Mouse (Mus musculus) G1E-ER4 (cell line): ENCODE data around the gene Cfap44. TPM values are rescaled to one million over a fixed set of nuclear protein-coding genes. Genes with fewer than 3 reads are reported as not detected.
A peak's percentile ranks its signal among the peaks of the same experiment; 100 is the strongest.

Source experiments
- GATA1 ChIP-seq: IDR thresholded peaks from one replicate; pipeline ENCODE4 v1.8.0; 2012; ENCODE audit warnings: low read length, inconsistent platforms
- polyA plus RNA-seq: library from polyadenylated mRNA; stranded (reverse); fragments of >175 nt; gene quantifications from 2 replicates; pipeline ENCODE4 v1.2.3, GENCODE M21; 2012

Gene Cfap44
- not detected in 2 replicates for polyA plus RNA-seq

- TF ChIP-seq GATA1: no peak
These were observed at the start of gene Cfap44 for GRCm38 (mm10) chr16:44394577-44395243. Cfap44 (plus strand) TSS chr16:44394796.

DNA sequence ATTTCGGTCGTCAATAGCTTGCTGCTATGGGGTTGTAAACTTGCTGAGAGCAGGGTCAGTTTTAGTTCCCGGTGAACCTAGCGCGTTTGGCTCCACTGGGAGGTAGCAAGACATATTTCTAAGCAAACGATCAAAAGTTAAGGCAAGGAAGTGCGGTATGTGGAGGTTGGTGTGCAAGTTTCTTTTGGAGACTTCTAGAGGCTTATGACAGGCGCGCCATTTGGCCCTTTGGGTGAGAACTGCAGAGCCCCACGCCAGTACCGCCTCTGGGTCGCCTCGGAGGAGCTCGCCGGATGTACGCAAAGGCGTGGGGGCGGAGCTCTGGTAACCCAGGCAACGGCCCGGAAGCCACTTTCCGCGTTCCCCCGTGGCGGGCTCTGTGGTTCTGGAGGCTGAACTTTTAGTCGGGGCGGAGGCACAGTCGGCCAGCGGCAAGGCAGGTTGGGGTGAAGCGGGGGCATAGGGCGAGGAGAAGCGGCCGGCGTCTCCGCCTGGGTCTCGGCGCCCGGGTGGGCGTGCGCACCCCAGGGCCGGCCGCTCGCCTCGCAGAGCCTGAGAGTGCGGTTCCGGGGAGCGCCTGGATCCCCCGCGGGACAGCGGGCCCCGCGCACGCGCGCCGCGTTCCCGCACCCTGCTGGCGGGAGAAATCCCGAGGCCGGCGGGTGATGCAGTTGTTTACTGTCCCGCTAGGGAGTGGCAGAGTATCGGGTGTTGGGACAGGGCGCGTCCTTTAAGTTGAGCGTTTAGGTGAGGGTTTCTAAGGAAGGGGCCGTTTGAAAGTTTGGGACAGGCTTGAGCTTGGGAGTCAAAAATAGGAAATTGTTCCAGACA lies 47.3 kb upstream of the Cfap44 start, which contains the start of gene Spice1:
Spice1 (plus strand) TSS at position 51 of the 831 bp plus-strand sequence.
- no peak for TF ChIP-seq GATA1

GRCm38 (mm10) chr16:44349801-44350397 lies 44.7 kb upstream of the Cfap44 start:
- TF ChIP-seq GATA1: no peak

- TF ChIP-seq GATA1: no peak
These were observed 38.3 kb upstream of the Cfap44 start for GRCm38 (mm10) chr16:44356291-44356690.

DNA sequence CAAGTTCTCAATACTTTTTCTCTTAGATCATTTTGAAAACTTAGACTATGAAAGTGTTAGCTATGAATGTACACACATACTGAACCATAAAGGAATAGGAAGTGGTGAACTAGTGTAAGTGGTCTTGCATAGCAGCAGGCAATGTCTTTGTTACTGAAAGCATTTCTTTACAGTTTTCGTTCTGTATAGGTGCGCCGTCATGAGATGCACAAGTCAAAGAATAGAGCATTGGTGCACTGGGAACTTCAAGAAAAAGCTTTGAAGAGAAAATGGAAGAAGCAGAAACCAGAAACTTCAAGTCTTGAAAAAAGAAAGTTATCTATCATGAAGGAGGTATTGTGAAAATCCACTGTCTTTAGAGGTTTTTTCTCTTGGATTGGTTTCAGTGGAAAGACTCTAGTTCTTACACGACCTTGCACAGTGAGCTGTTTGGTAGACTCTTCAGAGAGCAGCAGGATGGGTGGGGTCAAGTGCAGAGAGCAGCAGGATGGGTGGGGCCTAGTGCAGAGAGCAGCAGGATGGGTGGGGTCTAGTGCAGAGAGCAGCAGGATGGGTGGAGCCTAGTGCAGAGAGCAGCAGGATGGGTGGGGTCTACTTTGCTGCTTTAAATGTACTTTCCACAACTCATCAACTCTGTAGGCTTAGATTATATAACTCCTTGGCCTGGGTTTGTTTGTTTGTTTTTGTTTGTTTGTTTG lies 36.9 kb upstream of the Cfap44 start:
- TF ChIP-seq GATA1: no peak

DNA sequence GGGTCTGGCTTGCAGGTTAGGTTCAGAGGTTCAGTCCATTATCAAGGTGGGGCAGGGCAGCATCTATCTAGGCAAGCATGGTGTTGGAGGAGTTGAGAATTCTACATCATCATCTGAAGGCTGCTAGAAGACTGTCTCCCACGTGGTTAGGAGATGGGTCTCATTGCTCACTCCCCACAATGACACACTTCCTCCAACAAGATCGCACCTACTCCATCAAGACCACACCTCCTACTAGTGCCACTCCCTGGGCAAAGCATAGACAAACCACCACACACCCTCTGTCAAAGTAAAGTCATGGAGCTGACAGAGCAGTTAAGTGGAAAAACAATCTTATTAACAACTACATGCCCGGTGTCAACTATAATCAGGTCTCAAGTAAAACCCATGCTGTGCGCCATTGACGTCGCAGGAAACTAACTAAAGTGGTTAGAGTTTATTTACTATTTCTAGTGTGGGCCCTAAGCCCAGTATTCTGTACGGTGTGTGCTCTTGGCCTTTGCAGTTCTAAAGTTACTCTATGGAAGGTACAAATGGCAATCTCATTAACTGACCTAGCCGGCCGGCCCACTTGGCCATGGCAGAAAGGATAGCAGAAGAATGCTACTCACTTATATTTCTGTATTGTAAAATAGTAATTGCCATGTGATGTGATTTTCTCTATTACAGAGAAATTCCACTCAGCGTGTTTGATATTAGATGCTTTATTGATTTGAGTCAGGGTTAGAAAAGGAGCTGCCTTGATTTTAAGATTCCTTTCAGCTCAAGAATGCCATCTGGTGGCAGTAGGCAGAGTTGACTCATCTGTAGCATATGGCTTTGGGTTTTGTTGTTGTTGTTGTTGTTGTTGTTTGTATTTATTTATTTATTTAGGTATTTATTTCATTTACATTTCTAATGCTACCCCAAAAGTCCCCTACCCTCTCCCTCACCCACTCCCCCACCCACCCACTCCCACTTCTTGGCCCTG lies 32.4 kb upstream of the Cfap44 start:
- no peak for TF ChIP-seq GATA1

- peak; percentile 23 for TF ChIP-seq GATA1
These were observed 29.1 kb upstream of the Cfap44 start for GRCm38 (mm10) chr16:44365522-44365921.

- TF ChIP-seq GATA1: peak; percentile 23
These were observed 19.1 kb upstream of the Cfap44 start for GRCm38 (mm10) chr16:44375459-44375858.

DNA sequence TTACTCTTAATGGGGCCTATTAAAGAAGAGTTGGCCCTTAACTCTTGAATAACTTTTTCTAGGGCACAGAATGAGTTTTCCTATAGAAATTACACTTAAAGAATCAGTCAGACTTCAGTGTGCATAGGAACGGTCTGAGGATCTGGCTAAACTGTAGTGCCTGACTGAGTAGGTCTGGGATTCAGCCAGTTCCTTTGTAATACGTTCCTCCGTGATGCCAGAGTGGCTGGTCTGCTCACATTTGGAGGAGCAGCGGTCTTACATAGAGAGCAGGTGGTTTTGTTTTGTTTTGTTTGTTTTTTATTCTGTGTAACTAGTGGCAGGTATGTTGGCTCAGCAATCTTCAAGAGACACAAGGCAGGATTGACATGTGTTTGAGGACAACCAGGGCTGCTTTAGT lies 14.6 kb upstream of the Cfap44 start:
- no peak for TF ChIP-seq GATA1

DNA sequence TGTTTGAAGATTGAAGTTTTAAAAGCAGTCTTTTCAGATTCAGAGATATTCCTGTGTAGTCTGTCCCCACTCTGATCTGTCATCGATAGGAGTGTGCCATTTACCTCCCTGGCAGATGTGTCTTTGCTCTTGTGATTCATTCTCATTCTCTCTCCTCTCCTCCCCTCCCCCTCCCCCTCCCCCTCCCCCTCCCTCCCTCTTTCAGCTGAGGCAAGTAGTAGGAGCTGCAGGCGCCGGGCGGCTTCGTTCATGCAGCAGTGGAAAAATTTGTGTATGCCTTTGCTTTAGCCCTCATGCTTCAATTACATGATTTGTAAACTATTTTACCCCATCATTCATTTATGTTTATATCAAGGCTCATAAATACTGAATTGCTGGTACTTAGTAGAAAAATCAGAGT lies 13.0 kb upstream of the Cfap44 start:
- no peak for TF ChIP-seq GATA1

- TF ChIP-seq GATA1: no peak
These were observed 11.0 kb upstream of the Cfap44 start for GRCm38 (mm10) chr16:44383549-44383948.

GRCm38 (mm10) chr16:44384251-44384650 lies 10.3 kb upstream of the Cfap44 start:
- TF ChIP-seq GATA1: no peak

GRCm38 (mm10) chr16:44391877-44392548 lies 2.6 kb upstream of the Cfap44 start:
- TF ChIP-seq GATA1: no peak

GRCm38 (mm10) chr16:44404933-44405332 lies 10.3 kb downstream of the Cfap44 start:
- TF ChIP-seq GATA1: no peak
